8 mouse cellular contexts compared by ENCODE assay signal in the genomic region with DNA sequence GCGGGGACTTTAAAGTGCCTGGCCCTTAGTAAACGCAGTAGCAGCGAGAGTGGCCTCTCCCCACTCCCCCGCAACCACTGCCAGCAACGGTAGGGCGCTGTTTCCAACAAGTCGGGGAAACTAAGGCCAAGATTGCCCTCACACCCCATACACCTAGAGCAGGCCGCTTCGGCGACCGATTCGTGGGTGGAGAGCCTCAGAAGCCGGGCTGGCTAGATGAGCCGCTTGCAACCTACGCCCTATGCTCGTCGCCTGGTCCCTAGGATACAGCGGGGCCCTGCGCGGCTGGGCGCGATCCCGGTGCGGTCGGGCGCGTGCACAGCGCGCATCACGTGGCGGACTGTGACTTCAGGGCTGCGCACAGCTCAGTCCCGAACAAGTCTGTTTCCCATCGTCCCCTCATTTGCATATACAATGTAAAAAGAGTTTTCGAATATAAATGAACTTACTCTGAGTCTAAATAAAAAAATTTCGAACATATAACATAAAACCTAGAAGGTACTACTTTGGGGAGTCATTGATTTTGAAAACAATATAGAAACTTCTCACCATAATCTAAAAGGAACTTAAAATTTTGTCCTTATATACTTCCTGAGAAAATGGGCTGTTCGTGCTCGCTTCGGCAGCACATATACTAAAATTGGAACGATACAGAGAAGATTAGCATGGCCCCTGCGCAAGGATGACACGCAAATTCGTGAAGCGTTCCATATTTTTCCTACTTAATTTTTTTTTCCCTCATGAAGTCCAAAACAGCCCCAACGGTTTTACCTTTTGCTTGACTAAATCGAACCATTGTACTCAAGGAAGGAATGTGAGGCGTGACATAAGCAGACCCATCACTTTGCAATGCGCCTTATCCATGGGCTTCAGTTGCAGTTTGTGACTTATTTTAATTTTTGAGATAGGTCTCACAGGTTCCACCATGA. TPM values are rescaled to one million over a fixed set of nuclear protein-coding genes. Genes with fewer than 3 reads are reported as not detected.
DNase-seq lines count a peak whose midpoint lies in the region; ATAC-seq and TF ChIP-seq lines count a peak whose summit lies in the region.

No protein-coding gene starts in this region.

- no peaks in the 10 kb centered on the region; the same call in 1 of the 2 replicates for H3K4me1 ChIP-seq in bone marrow, adult 2 months (ENCODE audit: control insufficient read depth, insufficient read depth, low read length)
- H3K4me1 ChIP-seq in embryonic facial prominence, embryonic 15.5 days, result peaks cover 53% of the 10 kb centered on the region
- H3K4me1 ChIP-seq in heart, embryonic 12.5 days (replicated peaks), result peaks cover 25% of the 10 kb centered on the region; the same call in 1 of the 2 replicates
- H3K4me1 ChIP-seq in kidney, postnatal 0 days (replicated peaks; ENCODE audit: insufficient read depth, low read length), result 0 out of 2 replicates have a peak, but pooled peaks cover 16% of the 10 kb centered on the region
- peaks cover 3% of the 10 kb centered on the region for H3K4me1 ChIP-seq in liver, adult 2 months (ENCODE audit: control insufficient read depth, insufficient read depth, low read length)

- no peak for TF ChIP-seq CTCF in bone marrow, adult 2 months (IDR thresholded peaks at IDR 0.05; ENCODE audit: control insufficient read depth, insufficient read depth, low read length)
- TF ChIP-seq CTCF in kidney, postnatal 0 days (IDR thresholded peaks at IDR 0.05; ENCODE audit: low read depth), result no peak
- no peak for TF ChIP-seq CTCF in liver, adult 2 months (IDR thresholded peaks at IDR 0.05; ENCODE audit: low read depth, low read length)

- peak; percentile 96 to 97 for DNase-seq in B cell, adult 2 months
- DNase-seq in kidney, postnatal 0 days (ENCODE audit: low spot score), result peak; percentile 95
- peak; percentile 86 for DNase-seq in liver, adult 2 months (ENCODE audit: extremely low read depth, low read depth, low spot score)
- DNase-seq in spleen, postnatal 36 days (ENCODE audit: low spot score in 2 of 2), result peak; percentile 92 to 94

- WGBS in bone marrow, adult 2 months, result under 1% methylated on average over 48 of the region's 48 CpGs
- WGBS in embryonic facial prominence, embryonic 15.5 days, result under 1% methylated on average over 48 of the region's 48 CpGs
- WGBS in heart, embryonic 12.5 days, result 1% methylated on average over 48 of the region's 48 CpGs
- WGBS in kidney, postnatal 0 days, result 1% methylated on average over 48 of the region's 48 CpGs
- under 1% methylated on average over 48 of the region's 48 CpGs for WGBS in liver, adult 2 months

- H3K36me3 ChIP-seq in embryonic facial prominence, embryonic 15.5 days, result no peaks in the 10 kb centered on the region
- no peaks in the 10 kb centered on the region for H3K36me3 ChIP-seq in heart, embryonic 12.5 days
- no peaks in the 10 kb centered on the region for H3K36me3 ChIP-seq in kidney, postnatal 0 days (ENCODE audit: insufficient read depth, low read length)
- no peaks in the 10 kb centered on the region for H3K36me3 ChIP-seq in liver, adult 2 months (ENCODE audit: control insufficient read depth, insufficient read depth, low read length)

- H3K27ac ChIP-seq in bone marrow, adult 2 months (ENCODE audit: control insufficient read depth, insufficient read depth, low read depth, low read length, poor library complexity), result peak overlapping the region; percentile 36
- peak overlapping the region; percentile 93 for H3K27ac ChIP-seq in embryonic facial prominence, embryonic 15.5 days (replicated peaks)
- peak overlapping the region; percentile 61 for H3K27ac ChIP-seq in heart, embryonic 12.5 days (ENCODE audit: poor library complexity, severe bottlenecking)
- H3K27ac ChIP-seq in kidney, postnatal 0 days, result peak overlapping the region; percentile 82
- peak overlapping the region; percentile 79 for H3K27ac ChIP-seq in liver, adult 2 months (replicated peaks; ENCODE audit: insufficient read depth, low read depth, low read length)

- H3K9ac ChIP-seq in embryonic facial prominence, embryonic 15.5 days, result peak overlapping the region; percentile 78
- peak overlapping the region; percentile 72 for H3K9ac ChIP-seq in heart, embryonic 12.5 days
- H3K9ac ChIP-seq in kidney, postnatal 0 days (ENCODE audit: low read depth, low read length), result peak overlapping the region; percentile 50
- peak overlapping the region; percentile 84 for H3K9ac ChIP-seq in liver, adult 2 months (ENCODE audit: low read depth, low read length)

- TF ChIP-seq POLR2A in bone marrow, adult 2 months (IDR thresholded peaks at IDR 0.05; ENCODE audit: borderline replicate concordance, control insufficient read depth, low read depth, low read length), result peak; percentile 81; the same call in 1 of the 2 replicates
- TF ChIP-seq POLR2A in liver, adult 2 months (IDR thresholded peaks at IDR 0.05; ENCODE audit: extremely low read depth, insufficient read depth, low read length), result peak; percentile 90

- peak overlapping the region; percentile 71 for H3K4me2 ChIP-seq in embryonic facial prominence, embryonic 15.5 days (replicated peaks)
- H3K4me2 ChIP-seq in heart, embryonic 12.5 days, result peak overlapping the region; percentile 85
- H3K4me2 ChIP-seq in kidney, postnatal 0 days (ENCODE audit: low read length), result peak overlapping the region; percentile 63

- H3K79me2 ChIP-seq in liver, adult 2 months (ENCODE audit: control insufficient read depth, insufficient read depth, low read length), result no peaks in the 10 kb centered on the region

- H3K9me3 ChIP-seq in embryonic facial prominence, embryonic 15.5 days (replicated peaks), result no peaks in the 10 kb centered on the region
- H3K9me3 ChIP-seq in heart, embryonic 12.5 days (replicated peaks), result no peaks in the 10 kb centered on the region
- H3K9me3 ChIP-seq in kidney, postnatal 0 days (replicated peaks; ENCODE audit: low read length), result no peaks in the 10 kb centered on the region

- peak overlapping the region; percentile 86 for H3K4me3 ChIP-seq in bone marrow, adult 2 months (replicated peaks; ENCODE audit: control insufficient read depth, low read depth, low read length)
- peak overlapping the region; percentile 69 for H3K4me3 ChIP-seq in embryonic facial prominence, embryonic 15.5 days (replicated peaks)
- H3K4me3 ChIP-seq in heart, embryonic 12.5 days, result peak overlapping the region; percentile 58
- H3K4me3 ChIP-seq in kidney, postnatal 0 days (replicated peaks; ENCODE audit: low read depth, low read length), result peak overlapping the region; percentile 44
- peak overlapping the region; percentile 76 for H3K4me3 ChIP-seq in liver, adult 2 months (ENCODE audit: insufficient read depth, low read depth, low read length)

- H3K27me3 ChIP-seq in embryonic facial prominence, embryonic 15.5 days, result peaks cover 47% of the 10 kb centered on the region
- peaks cover 59% of the 10 kb centered on the region for H3K27me3 ChIP-seq in heart, embryonic 12.5 days (replicated peaks)
- H3K27me3 ChIP-seq in kidney, postnatal 0 days (ENCODE audit: insufficient read depth, low read length), result peaks cover 39% of the 10 kb centered on the region
- peaks cover 12% of the 10 kb centered on the region; the same call in 1 of the 2 replicates for H3K27me3 ChIP-seq in liver, adult 2 months (ENCODE audit: control insufficient read depth, insufficient read depth, low read length)

- ATAC-seq in embryonic facial prominence, embryonic 15.5 days (ENCODE audit: insufficient number of reproducible peaks, low FRiP score, low TSS enrichment, low read depth), result peak; percentile 97
- peak; percentile 99 for ATAC-seq in heart, embryonic 12.5 days (ENCODE audit: insufficient number of reproducible peaks, low FRiP score)
- peak; percentile 97 for ATAC-seq in kidney, postnatal 0 days (replicated peaks; ENCODE audit: low FRiP score, low read depth)
- peak; percentile 74 for ATAC-seq in monocyte, adult 5-6 weeks (replicated peaks; ENCODE audit: insufficient number of reproducible peaks, low FRiP score, low TSS enrichment, poor library complexity, severe bottlenecking)

RNA-seq across cellular contexts. Expression of gene Skor1, which starts 15.8 kb away (rescaled TPM):
- polyA plus RNA-seq in bone marrow, adult 2 months (2011; ENCODE audit: insufficient read depth, insufficient read length, low replicate concordance, missing spikeins), result not detected in 2 replicates
- polyA plus RNA-seq in embryonic facial prominence, embryonic 15.5 days (2015; fragmentation: Nextera tagmentation; extraction: Ambion mirVana), result 0.08 TPM in 1 of 2 replicates, not detected in the other
- polyA plus RNA-seq in heart, embryonic 12.5 days (2016; fragmentation: Nextera tagmentation; extraction: Ambion mirVana), result not detected in 2 replicates
- not detected in 2 replicates for polyA plus RNA-seq in kidney, postnatal 0 days (2015; fragmentation: Nextera tagmentation; extraction: Ambion mirVana)
- total RNA-seq in liver, adult 2 months (2014; rRNA removed), result not detected in 2 replicates
- polyA plus RNA-seq in liver, adult 2 months (2012; rRNA removed), result not detected in 2 replicates
- not detected in 3 replicates for total RNA-seq in monocyte, adult 5-6 weeks (2017)

Comparison
In these comparisons a context has a peak if more than half of its experiments do, and no peak if none do; other contexts are left out.
1. Peak in every context shown above with its lines: DNase-seq, ATAC-seq, H3K4me3 ChIP-seq and H3K27ac ChIP-seq.
2. H3K27ac ChIP-seq: peak in every context shown above with its lines; median percentile 93 in embryonic facial prominence, embryonic 15.5 days; 82 in kidney, postnatal 0 days; 79 in liver, adult 2 months; 61 in heart, embryonic 12.5 days; 36 in bone marrow, adult 2 months.